Mouse (Mus musculus) megakaryocyte, embryonic 14.5 days (primary cell): ENCODE data around the gene Asic2.

Experiments
- FLI1 ChIP-seq: IDR thresholded peaks from 2 replicates; pipeline ENCODE4 v1.6.1; 2012; ENCODE audit warnings: low read length, inconsistent platforms, mixed read lengths
- GATA1 ChIP-seq: IDR thresholded peaks from 3 replicates; pipeline ENCODE4 v1.6.1; 2012; ENCODE audit warnings: mixed read lengths, low read length, inconsistent platforms, borderline replicate concordance

DNA sequence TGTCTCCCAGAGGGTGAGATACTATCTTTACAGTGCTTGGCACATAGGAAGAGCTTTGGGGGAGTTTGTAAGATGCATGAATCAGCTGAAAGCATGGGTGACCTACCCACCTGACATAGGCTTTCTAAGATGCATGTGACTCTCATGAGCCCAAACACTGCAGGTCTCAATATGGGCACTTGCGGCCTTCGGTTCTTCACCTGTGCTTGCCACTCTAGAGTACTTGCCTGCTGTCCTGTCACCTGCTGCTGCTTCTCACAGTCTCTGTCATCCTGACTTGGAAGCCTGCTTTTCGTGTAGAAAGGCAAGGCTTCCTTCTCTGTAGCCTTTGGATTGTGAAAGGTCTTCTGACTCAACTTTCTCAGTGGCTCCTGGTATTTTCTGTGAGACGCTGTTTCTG is 645.1 kb downstream of the Asic2 start:
- no peak for TF ChIP-seq GATA1
- TF ChIP-seq FLI1, result no peak
